Mouse (Mus musculus): ENCODE data around the gene Slfn1. TPM values are rescaled to one million over a fixed set of nuclear protein-coding genes. Genes with fewer than 3 reads are reported as not detected.
"Not testable (repeated sequence)": the region's sequence is repeated elsewhere in the genome, so short reads cannot be mapped to it uniquely, and the experiment has no call there.

Slfn1 gene
- total and polyA plus RNA-seq, 3 experiments: not detected

DNA sequence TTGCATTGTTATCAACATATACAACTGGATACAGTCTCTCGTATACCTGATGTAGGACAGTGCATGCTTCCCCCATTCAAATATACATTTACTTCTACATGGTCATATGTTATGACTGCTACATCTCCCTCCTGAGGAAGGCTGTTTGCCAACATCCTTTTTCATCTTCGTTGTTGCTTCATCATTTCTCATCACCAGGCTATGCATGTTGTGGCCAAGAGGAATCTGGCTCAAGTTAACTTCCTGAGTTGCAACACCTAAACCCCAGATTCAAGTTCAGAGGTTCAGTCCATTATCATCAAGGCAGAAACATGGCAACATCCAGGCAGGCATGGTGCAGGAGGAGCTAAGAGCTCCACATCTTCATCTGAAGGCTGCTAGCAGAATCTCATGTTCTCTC, 8.3 kb downstream of the Slfn1 start:
- H3K4me2 ChIP-seq (ENCODE audit: insufficient read depth, low read depth, poor library complexity, severe bottlenecking): no peak overlapping the region
- H3K27ac ChIP-seq (ENCODE audit: insufficient read depth, low read depth): no peak overlapping the region
- H3K4me1 ChIP-seq (ENCODE audit: control insufficient read depth in 1 of 2, insufficient read depth in 2 of 2): no peaks in the 10 kb centered on the region
- H3K9ac ChIP-seq (ENCODE audit: insufficient read depth, low read depth): no peak overlapping the region
- no peak for TF ChIP-seq MAZ (IDR thresholded peaks at IDR 0.05; ENCODE audit: low read depth, low read length)
- H3K36me3 ChIP-seq (replicated peaks in 1 of 2; ENCODE audit: control insufficient read depth in 1 of 2, insufficient read depth in 1 of 2, low read length in 1 of 2): no peaks in the 10 kb centered on the region
- H3K79me2 ChIP-seq (replicated peaks; ENCODE audit: control insufficient read depth, extremely low read depth, insufficient read depth, poor library complexity, severe bottlenecking): no peaks in the 10 kb centered on the region
- in situ Hi-C loops (cut with MboI; ENCODE audit: low pct_ligation_motif_present, low pct_unique_long_range_greater_than_20kb, low sequenced_read_pairs) (loop anchor here (25.0 kb wide), 1 partner anchor 87 kb away; no protein-coding TSS in a partner anchor), dilution Hi-C loops (cut with MboI; ENCODE audit: extremely low pct_ligation_motif_present, extremely low pct_unique_long_range_greater_than_20kb, low sequenced_read_pairs) (no loop called here)
- DNase-seq (ENCODE audit: extremely low read depth): no peak
- H3K9me3 ChIP-seq (replicated peaks; ENCODE audit: low read length): no peaks in the 10 kb centered on the region
- H3K27me3 ChIP-seq (replicated peaks): peaks cover 14% of the 10 kb centered on the region
- H3K4me3 ChIP-seq (replicated peaks in 1 of 3; ENCODE audit: low read depth in 2 of 3, low read length in 2 of 3, poor library complexity in 1 of 3): no peak overlapping the region

DNA sequence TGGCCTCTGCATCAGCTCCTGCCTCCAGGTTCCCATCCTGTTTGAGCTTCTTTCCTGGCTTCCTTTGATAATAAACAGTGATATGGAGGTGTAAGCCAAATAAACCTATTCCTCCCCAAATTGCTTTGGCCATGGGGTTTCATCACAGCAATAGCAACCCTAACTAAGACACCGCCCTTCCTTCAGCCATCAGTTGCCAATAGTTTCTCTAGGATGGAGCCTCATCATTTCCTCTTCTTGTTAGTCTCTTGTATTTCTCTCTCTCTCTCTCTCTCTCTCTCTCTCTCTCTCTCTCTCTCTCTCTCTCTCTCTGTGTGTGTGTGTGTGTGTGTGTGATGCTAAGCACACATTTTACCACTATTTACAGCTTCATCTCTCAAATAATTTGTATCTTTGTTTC, 9.0 kb downstream of the Slfn1 start:
- H3K27me3 ChIP-seq (replicated peaks): peaks cover 14% of the 10 kb centered on the region
- H3K4me1 ChIP-seq (ENCODE audit: control insufficient read depth in 1 of 2, insufficient read depth in 2 of 2); H3K9me3 ChIP-seq (replicated peaks; ENCODE audit: low read length); H3K79me2 ChIP-seq (replicated peaks; ENCODE audit: control insufficient read depth, extremely low read depth, insufficient read depth, poor library complexity, severe bottlenecking); in situ Hi-C loops (cut with MboI; ENCODE audit: low pct_ligation_motif_present, low pct_unique_long_range_greater_than_20kb, low sequenced_read_pairs); DNase-seq (ENCODE audit: extremely low read depth); H3K4me3 ChIP-seq (replicated peaks in 1 of 3; ENCODE audit: low read depth in 2 of 3, low read length in 2 of 3, poor library complexity in 1 of 3); H3K36me3 ChIP-seq (replicated peaks in 1 of 2; ENCODE audit: control insufficient read depth in 1 of 2, insufficient read depth in 1 of 2, low read length in 1 of 2); dilution Hi-C loops (cut with MboI; ENCODE audit: extremely low pct_ligation_motif_present, extremely low pct_unique_long_range_greater_than_20kb, low sequenced_read_pairs); H3K9ac ChIP-seq (ENCODE audit: insufficient read depth, low read depth); H3K4me2 ChIP-seq (ENCODE audit: insufficient read depth, low read depth, poor library complexity, severe bottlenecking); H3K27ac ChIP-seq (ENCODE audit: insufficient read depth, low read depth): not testable (repeated sequence)

GRCm38 (mm10) chr11:83137253-83137652, 20.6 kb downstream of the Slfn1 start:
- H3K27ac ChIP-seq (ENCODE audit: insufficient read depth, low read depth); H3K27me3 ChIP-seq (replicated peaks); H3K9ac ChIP-seq (ENCODE audit: insufficient read depth, low read depth); H3K9me3 ChIP-seq (replicated peaks; ENCODE audit: low read length); H3K4me1 ChIP-seq (ENCODE audit: control insufficient read depth in 1 of 2, insufficient read depth in 2 of 2); H3K36me3 ChIP-seq (replicated peaks in 1 of 2; ENCODE audit: control insufficient read depth in 1 of 2, insufficient read depth in 1 of 2, low read length in 1 of 2); DNase-seq (ENCODE audit: extremely low read depth); H3K4me3 ChIP-seq (replicated peaks in 1 of 3; ENCODE audit: low read depth in 2 of 3, low read length in 2 of 3, poor library complexity in 1 of 3); in situ Hi-C loops (cut with MboI; ENCODE audit: low pct_ligation_motif_present, low pct_unique_long_range_greater_than_20kb, low sequenced_read_pairs); H3K79me2 ChIP-seq (replicated peaks; ENCODE audit: control insufficient read depth, extremely low read depth, insufficient read depth, poor library complexity, severe bottlenecking); dilution Hi-C loops (cut with MboI; ENCODE audit: extremely low pct_ligation_motif_present, extremely low pct_unique_long_range_greater_than_20kb, low sequenced_read_pairs); H3K4me2 ChIP-seq (ENCODE audit: insufficient read depth, low read depth, poor library complexity, severe bottlenecking): not testable (repeated sequence)

GRCm38 (mm10) chr11:83148939-83149338, 32.3 kb downstream of the Slfn1 start:
- dilution Hi-C loops (cut with MboI; ENCODE audit: extremely low pct_ligation_motif_present, extremely low pct_unique_long_range_greater_than_20kb, low sequenced_read_pairs); H3K27me3 ChIP-seq (replicated peaks); in situ Hi-C loops (cut with MboI; ENCODE audit: low pct_ligation_motif_present, low pct_unique_long_range_greater_than_20kb, low sequenced_read_pairs): not testable (repeated sequence)

More at GRCm38 (mm10) chr11:83148939-83149338, 32.3 kb downstream of the Slfn1 start:
- H3K27ac ChIP-seq (ENCODE audit: insufficient read depth, low read depth); H3K36me3 ChIP-seq (replicated peaks in 1 of 2; ENCODE audit: control insufficient read depth in 1 of 2, insufficient read depth in 1 of 2, low read length in 1 of 2); H3K4me1 ChIP-seq (ENCODE audit: control insufficient read depth in 1 of 2, insufficient read depth in 2 of 2); DNase-seq (ENCODE audit: extremely low read depth); H3K9me3 ChIP-seq (replicated peaks; ENCODE audit: low read length); H3K79me2 ChIP-seq (replicated peaks; ENCODE audit: control insufficient read depth, extremely low read depth, insufficient read depth, poor library complexity, severe bottlenecking); H3K4me2 ChIP-seq (ENCODE audit: insufficient read depth, low read depth, poor library complexity, severe bottlenecking); H3K4me3 ChIP-seq (replicated peaks in 1 of 3; ENCODE audit: low read depth in 2 of 3, low read length in 2 of 3, poor library complexity in 1 of 3); H3K9ac ChIP-seq (ENCODE audit: insufficient read depth, low read depth): not testable (repeated sequence)

Other genes starting within 250 kb of the Slfn1 start
- gene Rffl, start 245.6 kb upstream of the Slfn1 start, total RNA-seq (2012; rRNA removed): 14.8 and 16.5 TPM in 2 replicates
- 1.2 and 1.5 TPM in 2 replicates for gene Rffl, start 245.6 kb upstream of the Slfn1 start, total RNA-seq (2014; rRNA removed)
- 3.0 TPM in 2 replicates for gene Rffl, start 245.6 kb upstream of the Slfn1 start, polyA plus RNA-seq (2012; ENCODE audit: insufficient read length, low read depth)
- 27.2 and 35.5 TPM in 2 replicates for gene Rad51d, start 226.2 kb upstream of the Slfn1 start, total RNA-seq (2012; rRNA removed)
- gene Rad51d, start 226.2 kb upstream of the Slfn1 start, total RNA-seq (2014; rRNA removed): 15.0 and 15.7 TPM in 2 replicates
- 27.6 and 33.3 TPM in 2 replicates for gene Rad51d, start 226.2 kb upstream of the Slfn1 start, polyA plus RNA-seq (2012; ENCODE audit: insufficient read length, low read depth)
- 0.08 TPM in 1 of 2 replicates, not detected in the other for gene Fndc8, start 224.7 kb upstream of the Slfn1 start, total RNA-seq (2012; rRNA removed)
- gene Fndc8, start 224.7 kb upstream of the Slfn1 start, total RNA-seq (2014; rRNA removed): not detected in 2 replicates
- 0.22 and 0.36 TPM in 2 replicates for gene Fndc8, start 224.7 kb upstream of the Slfn1 start, polyA plus RNA-seq (2012; ENCODE audit: insufficient read length, low read depth)
- gene Nle1, start 208.4 kb upstream of the Slfn1 start, total RNA-seq (2012; rRNA removed): 69.1 and 80.0 TPM in 2 replicates
- gene Nle1, start 208.4 kb upstream of the Slfn1 start, total RNA-seq (2014; rRNA removed): 54.4 and 54.9 TPM in 2 replicates
- gene Nle1, start 208.4 kb upstream of the Slfn1 start, polyA plus RNA-seq (2012; ENCODE audit: insufficient read length, low read depth): 107 and 135 TPM in 2 replicates
- 0.08 TPM in 1 of 2 replicates, not detected in the other for gene Unc45b, start 206.3 kb upstream of the Slfn1 start, total RNA-seq (2012; rRNA removed)
- 0.08 TPM in 1 of 2 replicates, not detected in the other for gene Unc45b, start 206.3 kb upstream of the Slfn1 start, total RNA-seq (2014; rRNA removed)
- 0.19 and 0.26 TPM in 2 replicates for gene Unc45b, start 206.3 kb upstream of the Slfn1 start, polyA plus RNA-seq (2012; ENCODE audit: insufficient read length, low read depth)
- 0.17 and 0.67 TPM in 2 replicates for gene Slfn5, start 165.5 kb upstream of the Slfn1 start, total RNA-seq (2012; rRNA removed)
- gene Slfn5, start 165.5 kb upstream of the Slfn1 start, total RNA-seq (2014; rRNA removed): 0.04 and 0.07 TPM in 2 replicates
- gene Slfn5, start 165.5 kb upstream of the Slfn1 start, polyA plus RNA-seq (2012; ENCODE audit: insufficient read length, low read depth): 0.07 and 0.11 TPM in 2 replicates
- 6.7 and 8.5 TPM in 2 replicates for gene Slfn9, start 125.0 kb upstream of the Slfn1 start, total RNA-seq (2012; rRNA removed)
- 6.3 and 6.4 TPM in 2 replicates for gene Slfn9, start 125.0 kb upstream of the Slfn1 start, total RNA-seq (2014; rRNA removed)
- 11.5 and 12.4 TPM in 2 replicates for gene Slfn9, start 125.0 kb upstream of the Slfn1 start, polyA plus RNA-seq (2012; ENCODE audit: insufficient read length, low read depth)
- gene Slfn8, start 96.0 kb upstream of the Slfn1 start, total RNA-seq (2012; rRNA removed): 6.3 and 7.7 TPM in 2 replicates
- gene Slfn8, start 96.0 kb upstream of the Slfn1 start, total RNA-seq (2014; rRNA removed): 3.3 and 3.4 TPM in 2 replicates
- gene Slfn8, start 96.0 kb upstream of the Slfn1 start, polyA plus RNA-seq (2012; ENCODE audit: insufficient read length, low read depth): 3.5 and 4.1 TPM in 2 replicates
- gene Slfn2, start 51.7 kb upstream of the Slfn1 start, total RNA-seq (2012; rRNA removed): 209 and 215 TPM in 2 replicates
- gene Slfn2, start 51.7 kb upstream of the Slfn1 start, total RNA-seq (2014; rRNA removed): 211 and 241 TPM in 2 replicates
- gene Slfn2, start 51.7 kb upstream of the Slfn1 start, polyA plus RNA-seq (2012; ENCODE audit: insufficient read length, low read depth): 112 TPM in 2 replicates
- 0.04 TPM in 1 of 2 replicates, not detected in the other for gene Slfn4, start 58.3 kb downstream of the Slfn1 start, total RNA-seq (2012; rRNA removed)
- gene Slfn4, start 58.3 kb downstream of the Slfn1 start, total RNA-seq (2014; rRNA removed): not detected in 2 replicates
- 0.07 TPM in 1 of 2 replicates, not detected in the other for gene Slfn4, start 58.3 kb downstream of the Slfn1 start, polyA plus RNA-seq (2012; ENCODE audit: insufficient read length, low read depth)
- gene Slfn3, start 74.5 kb downstream of the Slfn1 start, total RNA-seq (2012; rRNA removed): 10.6 and 11.2 TPM in 2 replicates
- gene Slfn3, start 74.5 kb downstream of the Slfn1 start, total RNA-seq (2014; rRNA removed): 19.5 and 21.4 TPM in 2 replicates
- gene Slfn3, start 74.5 kb downstream of the Slfn1 start, polyA plus RNA-seq (2012; ENCODE audit: insufficient read length, low read depth): 30.4 and 33.1 TPM in 2 replicates
- gene Slfn14, start 169.9 kb downstream of the Slfn1 start, total RNA-seq (2012; rRNA removed): not detected in 2 replicates
- gene Slfn14, start 169.9 kb downstream of the Slfn1 start, total RNA-seq (2014; rRNA removed): not detected in 2 replicates
- gene Slfn14, start 169.9 kb downstream of the Slfn1 start, polyA plus RNA-seq (2012; ENCODE audit: insufficient read length, low read depth): not detected in 2 replicates
- 59.1 and 60.1 TPM in 2 replicates for gene Ap2b1, start 182.2 kb downstream of the Slfn1 start, total RNA-seq (2012; rRNA removed)
- gene Ap2b1, start 182.2 kb downstream of the Slfn1 start, total RNA-seq (2014; rRNA removed): 57.6 and 58.3 TPM in 2 replicates
- gene Ap2b1, start 182.2 kb downstream of the Slfn1 start, polyA plus RNA-seq (2012; ENCODE audit: insufficient read length, low read depth): 75.7 and 78.8 TPM in 2 replicates
- gene Pex12, start 185.7 kb downstream of the Slfn1 start, total RNA-seq (2012; rRNA removed): 9.5 and 11.4 TPM in 2 replicates
- 6.3 and 8.2 TPM in 2 replicates for gene Pex12, start 185.7 kb downstream of the Slfn1 start, total RNA-seq (2014; rRNA removed)
- 30.6 and 30.7 TPM in 2 replicates for gene Pex12, start 185.7 kb downstream of the Slfn1 start, polyA plus RNA-seq (2012; ENCODE audit: insufficient read length, low read depth)